Mouse (Mus musculus) limb, embryonic 14.5 days (tissue): ENCODE measurements around the gene Bbs2. TPM values are rescaled to one million over a fixed set of nuclear protein-coding genes. Genes with fewer than 3 reads are reported as not detected.

Source experiments
- ATAC-seq: fragments of 200-750 bp; cut with Nextera tagmentation; 2 replicates; pipeline ENCODE4 v1.8.0; 2017; ENCODE audit warnings: low read depth, moderate number of reproducible peaks, moderate TSS enrichment; ENCODE audit not compliant: low FRiP score
- DNase-seq: peaks from one replicate; pipeline ENCODE4 v3.0.0-alpha.2; 2015; ENCODE audit warnings: low spot score
- H3K27ac ChIP-seq: fragments of 300-500 bp; sonication (generic); replicated peaks from 2 replicates; pipeline ENCODE4 v1.5.1; 2014; ENCODE audit warnings: low read depth, mild to moderate bottlenecking, low read length, moderate library complexity, mixed read lengths
- H3K27me3 ChIP-seq: fragments of 300-500 bp; sonication (generic); 2 replicates; pipeline ENCODE4 v1.6.1; 2014; ENCODE audit warnings: low read length, mixed read lengths; ENCODE audit not compliant: control insufficient read depth, insufficient read depth
- H3K36me3 ChIP-seq: fragments of 300-500 bp; sonication (generic); 2 replicates; pipeline ENCODE4 v1.6.1; 2014; ENCODE audit warnings: mild to moderate bottlenecking, low read length, moderate library complexity, mixed read lengths; ENCODE audit not compliant: control insufficient read depth, insufficient read depth
- H3K4me1 ChIP-seq: fragments of 300-500 bp; sonication (generic); 2 replicates; pipeline ENCODE4 v1.6.1; 2014; ENCODE audit warnings: antibody characterized with exemption, low read length, mixed read lengths; ENCODE audit not compliant: control insufficient read depth, insufficient read depth
- H3K4me2 ChIP-seq: fragments of 300-500 bp; sonication (generic); replicated peaks from 2 replicates; pipeline ENCODE4 v1.6.1; 2014; ENCODE audit warnings: low read depth, mild to moderate bottlenecking, low read length, moderate library complexity; ENCODE audit not compliant: severe bottlenecking
- H3K4me3 ChIP-seq: fragments of 300-500 bp; sonication (generic); replicated peaks from 2 replicates; pipeline ENCODE4 v1.5.1; 2014; ENCODE audit warnings: low read length
- H3K9ac ChIP-seq: fragments of 300-500 bp; sonication (generic); 2 replicates; pipeline ENCODE4 v1.6.1; 2014; ENCODE audit warnings: mild to moderate bottlenecking, low read depth, low read length, moderate library complexity; ENCODE audit not compliant: severe bottlenecking
- H3K9me3 ChIP-seq: fragments of 300-500 bp; sonication (generic); 2 replicates; pipeline ENCODE4 v1.6.1; 2016; ENCODE audit warnings: low read length; ENCODE audit not compliant: control insufficient read depth
- POLR2A ChIP-seq: fragments of 200-500 bp; IDR thresholded peaks from 2 replicates; pipeline ENCODE4 v1.8.0; 2012; ENCODE audit warnings: inconsistent platforms, mild to moderate bottlenecking, moderate library complexity, borderline replicate concordance; ENCODE audit not compliant: insufficient read depth, insufficient read length; ENCODE audit errors: extremely low read depth
- WGBS: fragments of 180-500 bp; shearing (Covaris S2); extraction: QIAGEN DNeasy Blood & Tissue Kit; methylation state at CpG from one replicate; pipeline ENCODE4 v1.1.7; 2014; 5-methylcytosine and 5-hydroxymethylcytosine counted together
- polyA plus RNA-seq, 2 experiments: library from polyadenylated mRNA; depleted of rRNA in 1 of 2; stranded (reverse) in 1 of 2; unstranded in 1 of 2; fragments of >200 nt; fragmentation: Nextera tagmentation in 1 of 2; extraction: Ambion mirVana in 1 of 2; gene quantifications; 2 replicates each; pipeline versions ENCODE4 v1.2.1 to v1.2.3; 2012 to 2014

Bbs2 gene
- polyA plus RNA-seq, 2 experiments: 12.7 to 27.3 TPM

GRCm38 (mm10) chr8:94029701-94030100 lies 69.0 kb downstream of the Bbs2 start:
- 93% methylated on average over 9 of the region's 9 CpGs for WGBS
- no peak overlapping the region for H3K27ac ChIP-seq
- no peaks in the 10 kb centered on the region for H3K9me3 ChIP-seq
- H3K27me3 ChIP-seq: no peaks in the 10 kb centered on the region
- no peak for TF ChIP-seq POLR2A
- no peak for ATAC-seq
- no peak overlapping the region for H3K9ac ChIP-seq
- no peak for DNase-seq
- H3K4me1 ChIP-seq: peaks cover 3% of the 10 kb centered on the region; the same call in 1 of the 2 replicates
- H3K36me3 ChIP-seq: peaks cover 66% of the 10 kb centered on the region
- H3K4me2 ChIP-seq: no peak overlapping the region
- H3K4me3 ChIP-seq: no peak overlapping the region

DNA sequence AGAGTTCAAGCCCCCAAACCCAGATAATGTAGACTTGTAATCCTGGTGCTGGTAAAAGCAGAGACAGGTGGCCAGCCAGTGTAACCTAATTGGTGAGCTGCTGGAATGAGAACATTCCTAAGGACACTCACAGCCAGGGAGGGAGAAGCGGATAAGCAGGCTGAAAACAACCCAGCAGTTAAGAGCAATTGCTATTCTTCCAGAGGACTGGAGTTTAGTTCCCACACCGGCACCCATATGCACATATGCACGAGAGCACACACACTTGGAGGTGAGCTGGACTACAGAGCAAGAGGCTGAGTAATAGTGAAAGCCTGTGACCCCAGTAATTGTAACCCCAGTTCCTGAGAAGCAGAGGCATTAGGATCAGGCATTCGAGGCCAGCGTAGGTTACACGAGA lies 74.8 kb downstream of the Bbs2 start:
- H3K27ac ChIP-seq: no peak overlapping the region
- no peak overlapping the region for H3K4me3 ChIP-seq
- H3K36me3 ChIP-seq: peaks cover 79% of the 10 kb centered on the region
- H3K9me3 ChIP-seq: no peaks in the 10 kb centered on the region
- TF ChIP-seq POLR2A: no peak
- no peak overlapping the region for H3K4me2 ChIP-seq
- 91% methylated on average over 6 of the region's 6 CpGs for WGBS
- H3K27me3 ChIP-seq: no peaks in the 10 kb centered on the region
- DNase-seq (no peak), ATAC-seq (no peak)
- no peak overlapping the region for H3K9ac ChIP-seq
- no peaks in the 10 kb centered on the region for H3K4me1 ChIP-seq

Other genes starting within 250 kb of the Bbs2 start
- gene Amfr, start 86.1 kb downstream of the Bbs2 start, polyA plus RNA-seq (2012; rRNA removed): 56.9 and 79.0 TPM in 2 replicates
- gene Amfr, start 86.1 kb downstream of the Bbs2 start, polyA plus RNA-seq (2014; fragmentation: Nextera tagmentation; extraction: Ambion mirVana): 55.9 and 56.2 TPM in 2 replicates
- 47.2 and 79.3 TPM in 2 replicates for gene Nudt21, start 61.9 kb downstream of the Bbs2 start, polyA plus RNA-seq (2012; rRNA removed)
- 117 and 118 TPM in 2 replicates for gene Nudt21, start 61.9 kb downstream of the Bbs2 start, polyA plus RNA-seq (2014; fragmentation: Nextera tagmentation; extraction: Ambion mirVana)
- 13.4 and 13.5 TPM in 2 replicates for gene Ogfod1, start 61.7 kb downstream of the Bbs2 start, polyA plus RNA-seq (2012; rRNA removed)
- 17.3 and 18.7 TPM in 2 replicates for gene Ogfod1, start 61.7 kb downstream of the Bbs2 start, polyA plus RNA-seq (2014; fragmentation: Nextera tagmentation; extraction: Ambion mirVana)
- not detected in 2 replicates for gene Mt4, start 38.3 kb upstream of the Bbs2 start, polyA plus RNA-seq (2012; rRNA removed)
- not detected in 2 replicates for gene Mt4, start 38.3 kb upstream of the Bbs2 start, polyA plus RNA-seq (2014; fragmentation: Nextera tagmentation; extraction: Ambion mirVana)
- gene Mt3, start 53.7 kb upstream of the Bbs2 start, polyA plus RNA-seq (2012; rRNA removed): 2.0 and 3.3 TPM in 2 replicates
- 2.8 and 3.8 TPM in 2 replicates for gene Mt3, start 53.7 kb upstream of the Bbs2 start, polyA plus RNA-seq (2014; fragmentation: Nextera tagmentation; extraction: Ambion mirVana)
- 32.8 and 51.6 TPM in 2 replicates for gene Mt2, start 73.7 kb upstream of the Bbs2 start, polyA plus RNA-seq (2012; rRNA removed)
- 39.6 and 48.1 TPM in 2 replicates for gene Mt2, start 73.7 kb upstream of the Bbs2 start, polyA plus RNA-seq (2014; fragmentation: Nextera tagmentation; extraction: Ambion mirVana)
- 91.7 and 100 TPM in 2 replicates for gene Mt1, start 80.2 kb upstream of the Bbs2 start, polyA plus RNA-seq (2012; rRNA removed)
- 149 and 158 TPM in 2 replicates for gene Mt1, start 80.2 kb upstream of the Bbs2 start, polyA plus RNA-seq (2014; fragmentation: Nextera tagmentation; extraction: Ambion mirVana)
- gene Nup93, start 115.6 kb upstream of the Bbs2 start, polyA plus RNA-seq (2012; rRNA removed): 60.5 and 64.0 TPM in 2 replicates
- gene Nup93, start 115.6 kb upstream of the Bbs2 start, polyA plus RNA-seq (2014; fragmentation: Nextera tagmentation; extraction: Ambion mirVana): 72.3 and 79.9 TPM in 2 replicates
- 0.08 and 0.10 TPM in 2 replicates for gene Slc12a3, start 230.3 kb upstream of the Bbs2 start, polyA plus RNA-seq (2012; rRNA removed)
- not detected in 2 replicates for gene Slc12a3, start 230.3 kb upstream of the Bbs2 start, polyA plus RNA-seq (2014; fragmentation: Nextera tagmentation; extraction: Ambion mirVana)